Mouse (Mus musculus) left cerebral cortex, adult 2 months (tissue): ENCODE results near the gene Agap1. TPM values are rescaled to one million over a fixed set of nuclear protein-coding genes. Genes with fewer than 3 reads are reported as not detected.

Experiments
- DNase-seq, 2 experiments: peaks; one replicate each; pipeline ENCODE4 v3.0.0; 2021 to 2022; ENCODE audit warnings: low spot score in 2 of 2, mixed read lengths in 1 of 2; ENCODE audit errors: extremely low spot score in 1 of 2
- H3K27ac ChIP-seq: fragments of 200-600 bp; 2 replicates; pipeline ENCODE4 v1.8.1; 2022
- H3K4me3 ChIP-seq: fragments of 200-600 bp; 2 replicates; pipeline ENCODE4 v1.8.1; 2022
- CTCF ChIP-seq: fragments of 200-600 bp; IDR thresholded peaks from 2 replicates; pipeline ENCODE4 v1.8.1; 2022; ENCODE audit warnings: antibody characterized with exemption, mild to moderate bottlenecking, moderate library complexity
- intact Hi-C: fragments of 180-260 bp; cut with DNase I; formaldehyde crosslinking; loops from one replicate; pipeline ENCODE4 v1.15.1; 2025
- total RNA-seq, 2 experiments: library from RNA; stranded (reverse); gene quantifications; 2 replicates each; pipeline ENCODE4 v1.2.3; 2021

The Agap1 gene
- total RNA-seq, 2 experiments from 2014 or later, result 270 to 281 TPM

DNA sequence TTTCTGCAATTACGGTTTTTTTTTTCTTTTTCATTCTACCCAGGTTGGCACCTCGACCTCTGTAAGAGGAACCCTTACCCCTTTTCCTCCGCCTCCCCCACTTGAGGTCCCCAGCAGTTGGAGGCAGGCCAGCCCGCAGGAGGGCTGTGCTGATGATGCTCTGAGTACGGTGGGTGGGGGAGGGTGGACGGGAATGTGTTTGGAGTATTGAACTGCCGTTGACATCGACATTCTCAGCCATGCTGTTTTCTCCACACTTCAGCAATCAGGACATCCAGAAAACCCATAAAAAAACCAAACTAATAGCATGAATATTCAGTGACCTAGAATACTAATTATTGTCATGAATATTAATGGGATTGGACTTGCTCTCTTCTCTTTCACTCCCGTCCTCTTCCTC, 295.9 kb downstream of the Agap1 start:
- no peak overlapping the region for H3K27ac ChIP-seq

DNA sequence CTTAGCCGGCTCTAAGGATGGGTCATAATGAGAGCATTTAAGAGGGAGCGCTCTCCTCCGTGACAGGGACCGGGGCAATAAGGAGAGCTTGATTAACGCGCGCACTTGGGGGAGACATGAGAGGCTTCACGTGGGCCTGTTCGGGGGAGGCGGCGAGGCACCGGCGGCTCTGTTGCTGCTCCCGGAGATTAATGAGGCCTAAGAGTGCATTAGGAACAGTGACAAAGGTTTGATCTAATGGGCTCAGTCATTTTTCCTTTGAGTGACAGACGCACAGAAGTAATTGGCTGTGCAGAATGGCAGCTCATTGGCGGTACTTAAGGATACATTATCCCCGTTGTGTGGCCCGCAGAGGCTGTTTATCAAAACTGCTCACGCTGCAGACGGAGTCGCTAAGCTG, 296.3 kb downstream of the Agap1 start:
- Histone ChIP-seq H3K27ac (no peak overlapping the region), H3K4me3 (no peak overlapping the region)
- no peak for TF ChIP-seq CTCF
- DNase-seq, result peak in 1 of 2 experiments; percentile 28
- intact Hi-C loops, result no loop called here

More for the DNA sequence above, 295.9 kb downstream of the Agap1 start:
- no peak for TF ChIP-seq CTCF
- H3K4me3 ChIP-seq, result no peak overlapping the region
- intact Hi-C loops, result no loop called here
- no peak for DNase-seq

DNA sequence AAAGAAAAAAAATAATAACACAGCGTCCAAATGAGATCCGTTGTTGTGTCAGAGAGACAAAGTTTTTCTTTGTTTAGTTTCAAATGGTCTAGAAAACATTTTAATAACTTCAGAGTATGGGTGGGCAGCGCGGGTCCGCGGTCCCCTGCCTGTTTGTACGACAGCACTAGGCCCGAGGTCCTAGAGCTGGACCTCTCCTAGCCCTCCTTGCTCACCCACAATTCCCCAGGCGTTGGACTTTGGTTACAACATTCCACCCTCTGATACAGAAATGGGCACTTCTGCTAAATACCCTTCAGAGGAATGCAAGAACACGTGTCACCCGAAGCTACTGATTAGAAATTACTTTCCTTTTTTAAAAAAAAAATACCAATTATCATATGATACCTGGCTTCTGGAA, 296.7 kb downstream of the Agap1 start:
- no peak for TF ChIP-seq CTCF
- H3K27ac ChIP-seq, result no peak overlapping the region
- intact Hi-C loops, result no loop called here
- H3K4me3 ChIP-seq, result no peak overlapping the region
- no peak for DNase-seq

DNA sequence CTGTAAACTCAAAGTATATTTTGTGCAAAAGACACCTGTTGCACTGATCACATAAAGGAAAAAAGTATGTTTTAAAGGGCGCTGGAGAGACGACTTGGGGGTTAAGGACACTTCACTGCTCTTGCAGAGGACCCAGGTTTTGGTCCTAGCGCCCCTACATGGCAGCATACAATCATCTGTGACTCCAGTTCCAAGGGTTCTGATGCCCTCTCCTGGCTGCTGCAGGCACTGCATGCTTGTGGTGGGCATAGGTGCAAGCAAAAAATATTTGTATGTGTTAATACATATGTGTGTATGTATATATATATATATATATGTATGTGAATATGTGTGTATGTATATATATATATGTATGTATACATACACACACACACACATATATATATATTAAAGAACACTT, 298.1 kb downstream of the Agap1 start:
- Histone ChIP-seq H3K27ac (no peak overlapping the region), H3K4me3 (no peak overlapping the region)
- no peak for DNase-seq
- intact Hi-C loops, result no loop called here
- TF ChIP-seq CTCF, result peak; percentile 37

- no peak for TF ChIP-seq CTCF
- DNase-seq, result no peak
- Histone ChIP-seq H3K27ac (no peak overlapping the region), H3K4me3 (no peak overlapping the region)
- intact Hi-C loops, result no loop called here
Observed at GRCm38 (mm10) chr1:89755358-89755757, 300.8 kb downstream of the Agap1 start.

DNA sequence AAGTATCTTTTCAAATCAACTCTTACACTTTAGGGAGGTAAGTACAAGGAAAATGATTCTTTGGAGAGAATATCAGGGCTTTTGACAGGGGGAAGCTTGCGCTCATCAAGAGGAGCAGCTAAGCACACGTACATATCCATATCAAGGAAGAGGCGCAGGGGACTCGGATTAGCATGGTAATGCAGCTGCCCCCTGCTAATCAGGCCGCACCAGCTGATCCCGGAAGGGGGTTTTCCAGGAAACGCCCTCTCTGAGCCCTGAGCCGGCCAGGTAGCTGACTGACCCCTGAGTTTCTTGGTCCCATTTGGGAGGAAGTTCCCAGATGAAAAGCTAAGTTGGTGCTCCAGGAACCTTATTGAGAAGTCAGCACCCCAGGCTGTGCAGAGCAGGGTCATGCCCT, 301.8 kb downstream of the Agap1 start:
- DNase-seq, result no peak
- intact Hi-C loops, result no loop called here
- TF ChIP-seq CTCF, result no peak
- Histone ChIP-seq H3K4me3 (no peak overlapping the region), H3K27ac (no peak overlapping the region)

- Histone ChIP-seq H3K4me3 (no peak overlapping the region), H3K27ac (no peak overlapping the region)
- intact Hi-C loops, result no loop called here
- DNase-seq, result no peak
- TF ChIP-seq CTCF, result peak; percentile 48
Observed at GRCm38 (mm10) chr1:89757545-89757944, 302.9 kb downstream of the Agap1 start.

- intact Hi-C loops, result no loop called here
- TF ChIP-seq CTCF, result no peak
- no peak overlapping the region for H3K27ac ChIP-seq
- no peak overlapping the region for H3K4me3 ChIP-seq
- no peak for DNase-seq
Observed at GRCm38 (mm10) chr1:89763912-89764311, 309.3 kb downstream of the Agap1 start.

DNA sequence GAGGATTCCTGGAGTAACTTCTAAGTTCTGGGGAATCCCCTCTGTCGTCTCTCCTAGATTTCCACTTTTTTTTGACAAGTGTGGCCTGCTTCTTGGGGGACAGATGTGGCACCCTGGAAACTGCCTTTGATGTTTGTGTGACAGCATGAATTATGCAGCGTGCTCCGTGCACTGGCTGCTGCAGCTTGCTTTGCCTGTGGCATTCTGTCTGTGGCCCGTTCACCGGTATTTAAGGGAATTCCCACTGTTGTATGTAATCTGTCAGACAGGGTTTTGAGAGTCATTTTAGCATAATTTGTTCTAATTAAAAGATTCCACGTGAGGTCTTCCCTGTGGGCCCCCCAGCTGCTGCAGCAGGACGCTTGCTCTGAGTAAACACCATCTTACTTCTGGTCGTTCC, 312.3 kb downstream of the Agap1 start:
- Histone ChIP-seq H3K4me3 (no peak overlapping the region), H3K27ac (no peak overlapping the region)
- DNase-seq, result no peak
- intact Hi-C loops, result no loop called here
- TF ChIP-seq CTCF, result no peak

DNA sequence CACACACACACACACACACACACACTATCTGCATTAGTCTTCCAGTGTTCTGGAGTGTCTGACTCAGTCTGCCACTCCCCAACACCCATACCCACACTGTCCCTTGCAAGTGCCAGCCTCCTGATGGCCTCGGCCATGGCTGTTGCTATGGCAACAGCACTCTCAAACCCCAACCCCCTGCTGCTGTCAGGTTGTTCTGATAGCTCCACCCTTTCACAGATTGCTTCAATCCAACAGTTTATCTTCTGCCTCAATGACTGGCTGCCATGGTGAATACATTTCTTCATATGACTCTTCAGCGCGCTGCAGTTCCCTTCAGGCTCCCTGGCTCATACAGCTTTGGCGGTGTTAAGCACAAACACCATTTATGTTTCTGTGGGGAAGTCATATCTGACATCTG, 315.0 kb downstream of the Agap1 start:
- intact Hi-C loops, result no loop called here
- no peak for DNase-seq
- no peak for TF ChIP-seq CTCF

DNA sequence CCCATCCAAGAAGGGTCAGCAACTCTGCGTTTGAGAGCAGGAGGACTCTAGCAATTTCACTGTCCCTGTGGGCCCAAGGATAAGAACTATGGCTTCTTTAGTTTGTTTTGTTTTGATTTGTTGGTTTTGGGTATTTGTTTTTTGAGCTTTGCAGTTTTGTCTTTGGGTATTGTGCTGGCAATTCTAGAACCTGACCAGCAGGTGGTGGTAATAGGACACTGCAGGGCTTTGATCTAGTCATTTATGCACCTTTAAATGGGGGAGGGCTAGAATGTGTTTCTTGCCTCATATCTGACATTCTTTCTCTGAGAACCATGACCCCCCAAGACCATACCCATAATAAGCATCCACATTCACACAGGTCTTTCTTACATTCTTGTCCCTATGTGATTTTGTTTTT, 315.7 kb downstream of the Agap1 start:
- TF ChIP-seq CTCF, result peak; percentile 36
- Histone ChIP-seq H3K27ac (no peak overlapping the region), H3K4me3 (no peak overlapping the region)
- intact Hi-C loops, result no loop called here
- DNase-seq, result no peak

More for the DNA sequence above, 315.0 kb downstream of the Agap1 start:
- Histone ChIP-seq H3K4me3 (no peak overlapping the region), H3K27ac (no peak overlapping the region)

GRCm38 (mm10) chr1:89775750-89776149, 321.1 kb downstream of the Agap1 start:
- no peak for DNase-seq
- Histone ChIP-seq H3K4me3 (no peak overlapping the region), H3K27ac (no peak overlapping the region)
- no peak for TF ChIP-seq CTCF
- intact Hi-C loops, result no loop called here

- no peak overlapping the region for H3K27ac ChIP-seq
- intact Hi-C loops, result no loop called here
- peak in 1 of 2 experiments; percentile 31 for DNase-seq
- no peak for TF ChIP-seq CTCF
- H3K4me3 ChIP-seq, result no peak overlapping the region
Observed at GRCm38 (mm10) chr1:89780675-89781074, 326.1 kb downstream of the Agap1 start.

- no peak for DNase-seq
- no peak for TF ChIP-seq CTCF
- H3K4me3 ChIP-seq, result no peak overlapping the region
- intact Hi-C loops, result no loop called here
- H3K27ac ChIP-seq, result no peak overlapping the region
Observed at GRCm38 (mm10) chr1:89781861-89782260, 327.3 kb downstream of the Agap1 start.
